Mouse (Mus musculus): ENCODE data around the gene Usp6nl.

GRCm38 (mm10) chr2:6462306-6462705 lies 139.8 kb downstream of the Usp6nl start:
- TF ChIP-seq CTCF (IDR thresholded peaks at IDR 0.05; ENCODE audit: extremely low read depth, insufficient read depth, low read length): no peak
- TF ChIP-seq POLR2A (IDR thresholded peaks at IDR 0.05; ENCODE audit: extremely low read depth, insufficient read depth, low read length): no peak

Measured in cortical plate, adult 2 months (tissue).